Mouse (Mus musculus): ENCODE results near the gene Itgav. TPM values are rescaled to one million over a fixed set of nuclear protein-coding genes. Genes with fewer than 3 reads are reported as not detected.

Gene Itgav
- total and polyA plus RNA-seq, 3 experiments, result 6.5 to 7.2 TPM; not detected in 1

- Histone ChIP-seq H3K27ac (ENCODE audit: control insufficient read depth, low read depth, low read length) (no peak overlapping the region), H3K36me3 (ENCODE audit: control insufficient read depth in 1 of 2, insufficient read depth in 2 of 2, low read length in 2 of 2) (peaks cover 0 to 9% of the 10 kb centered on the region in 2 experiments; a peak in 3 of 4 replicates), H3K9me3 (replicated peaks; ENCODE audit: insufficient read depth, low read length) (no peaks in the 10 kb centered on the region), H3K27me3 (ENCODE audit: control insufficient read depth in 1 of 2, insufficient read depth in 2 of 2, low read length in 2 of 2) (no peaks in the 10 kb centered on the region), H3K79me2 (ENCODE audit: control insufficient read depth, insufficient read depth, low read length, poor library complexity) (no peaks in the 10 kb centered on the region), H3K4me3 (ENCODE audit: control insufficient read depth in 1 of 2, insufficient read depth in 1 of 2, low read depth in 2 of 2, low read length in 2 of 2) (no peak overlapping the region), H3K4me1 (ENCODE audit: control insufficient read depth in 1 of 2, insufficient read depth in 2 of 2, low read length in 2 of 2) (peaks cover 4 to 6% of the 10 kb centered on the region in 2 experiments), H3K9ac (ENCODE audit: control insufficient read depth, low read depth, low read length, poor library complexity, severe bottlenecking) (no peak overlapping the region)
- TF ChIP-seq ZKSCAN1 (IDR thresholded peaks at IDR 0.05; ENCODE audit: low read depth, low read length), result no peak
- TF ChIP-seq E2F4 (IDR thresholded peaks at IDR 0.05; ENCODE audit: borderline replicate concordance, low read depth, low read length), result no peak
- peak; percentile 44 for DNase-seq (ENCODE audit: low read depth, low spot score)
Measured at GRCm38 (mm10) chr2:83744276-83744952, 20.2 kb downstream of the Itgav start.

- peaks cover 4 to 6% of the 10 kb centered on the region in 2 experiments for H3K4me1 ChIP-seq (ENCODE audit: control insufficient read depth in 1 of 2, insufficient read depth in 2 of 2, low read length in 2 of 2)
- H3K36me3 ChIP-seq (ENCODE audit: control insufficient read depth in 1 of 2, insufficient read depth in 2 of 2, low read length in 2 of 2), result peaks cover 0 to 9% of the 10 kb centered on the region in 2 experiments; a peak in 3 of 4 replicates
- no peaks in the 10 kb centered on the region for H3K79me2 ChIP-seq (ENCODE audit: control insufficient read depth, insufficient read depth, low read length, poor library complexity)
- DNase-seq (ENCODE audit: low read depth, low spot score), result no peak
- H3K4me3 ChIP-seq (ENCODE audit: control insufficient read depth in 1 of 2, insufficient read depth in 1 of 2, low read depth in 2 of 2, low read length in 2 of 2), result no peak overlapping the region
- no peak overlapping the region for H3K27ac ChIP-seq (ENCODE audit: control insufficient read depth, low read depth, low read length)
- no peaks in the 10 kb centered on the region for H3K9me3 ChIP-seq (replicated peaks; ENCODE audit: insufficient read depth, low read length)
- TF ChIP-seq MYC (IDR thresholded peaks at IDR 0.05; ENCODE audit: low read depth, low read length), result no peak
- TF ChIP-seq CHD1 (IDR thresholded peaks at IDR 0.05; ENCODE audit: low read depth, low read length), result no peak
- no peak for TF ChIP-seq KAT2A (conservative IDR thresholded peaks at IDR 0.05; ENCODE audit: low read depth, low read length)
- no peak for TF ChIP-seq ZMIZ1 (IDR thresholded peaks at IDR 0.05; ENCODE audit: low read depth, low read length)
- TF ChIP-seq ZKSCAN1 (IDR thresholded peaks at IDR 0.05; ENCODE audit: low read depth, low read length), result no peak
- no peak for TF ChIP-seq E2F4 (IDR thresholded peaks at IDR 0.05; ENCODE audit: borderline replicate concordance, low read depth, low read length)
- TF ChIP-seq GATA1 (IDR thresholded peaks at IDR 0.05; ENCODE audit: low read depth, low read length), result no peak
- no peak for TF ChIP-seq TAL1 (IDR thresholded peaks at IDR 0.05; ENCODE audit: low read length)
- H3K9ac ChIP-seq (ENCODE audit: control insufficient read depth, low read depth, low read length, poor library complexity, severe bottlenecking), result no peak overlapping the region
- no peaks in the 10 kb centered on the region for H3K27me3 ChIP-seq (ENCODE audit: control insufficient read depth in 1 of 2, insufficient read depth in 2 of 2, low read length in 2 of 2)
Measured at GRCm38 (mm10) chr2:83745257-83745656, 21.1 kb downstream of the Itgav start.

GRCm38 (mm10) chr2:83748581-83749118, 24.5 kb downstream of the Itgav start:
- no peak overlapping the region for H3K9ac ChIP-seq (ENCODE audit: control insufficient read depth, low read depth, low read length, poor library complexity, severe bottlenecking)
- H3K4me3 ChIP-seq (ENCODE audit: control insufficient read depth in 1 of 2, insufficient read depth in 1 of 2, low read depth in 2 of 2, low read length in 2 of 2), result no peak overlapping the region
- no peaks in the 10 kb centered on the region for H3K9me3 ChIP-seq (replicated peaks; ENCODE audit: insufficient read depth, low read length)
- H3K79me2 ChIP-seq (ENCODE audit: control insufficient read depth, insufficient read depth, low read length, poor library complexity), result no peaks in the 10 kb centered on the region
- DNase-seq (ENCODE audit: low read depth, low spot score), result no peak
- H3K4me1 ChIP-seq (ENCODE audit: control insufficient read depth in 1 of 2, insufficient read depth in 2 of 2, low read length in 2 of 2), result no peaks in the 10 kb centered on the region; a peak in 1 of 4 replicates
- no peak overlapping the region for H3K27ac ChIP-seq (ENCODE audit: control insufficient read depth, low read depth, low read length)
- no peaks in the 10 kb centered on the region; a peak in 2 of 4 replicates for H3K36me3 ChIP-seq (ENCODE audit: control insufficient read depth in 1 of 2, insufficient read depth in 2 of 2, low read length in 2 of 2)
- no peaks in the 10 kb centered on the region for H3K27me3 ChIP-seq (ENCODE audit: control insufficient read depth in 1 of 2, insufficient read depth in 2 of 2, low read length in 2 of 2)
- TF ChIP-seq TCF12 (IDR thresholded peaks at IDR 0.05; ENCODE audit: low read depth, low read length), result no peak
- TF ChIP-seq BHLHE40 (IDR thresholded peaks at IDR 0.05; ENCODE audit: borderline replicate concordance, low read depth, low read length), result no peak
- no peak for TF ChIP-seq MAX (IDR thresholded peaks at IDR 0.05; ENCODE audit: low read length)
- TF ChIP-seq USF2 (IDR thresholded peaks at IDR 0.05; ENCODE audit: borderline replicate concordance in 1 of 2, insufficient read depth in 1 of 2, low read depth in 1 of 2, low read length in 2 of 2), result no peak
- TF ChIP-seq RCOR1 (IDR thresholded peaks at IDR 0.05; ENCODE audit: low read depth, low read length), result no peak
- no peak for TF ChIP-seq EP300 (IDR thresholded peaks at IDR 0.05; ENCODE audit: low read depth in 1 of 2, low read length in 2 of 2)
- TF ChIP-seq CTCF (IDR thresholded peaks at IDR 0.05 in 2 of 3, conservative IDR thresholded peaks at IDR 0.05 in 1 of 3; ENCODE audit: control insufficient read depth in 1 of 3, insufficient read depth in 1 of 3, low read depth in 2 of 3, low read length in 3 of 3, poor library complexity in 1 of 3, severe bottlenecking in 1 of 3), result no peak
- no peak for TF ChIP-seq TBP (IDR thresholded peaks at IDR 0.05; ENCODE audit: low read depth, low read length)
- no peak for TF ChIP-seq HCFC1 (IDR thresholded peaks at IDR 0.05; ENCODE audit: low read depth, low read length)
- no peak for TF ChIP-seq USF1 (IDR thresholded peaks at IDR 0.05; ENCODE audit: low read depth, low read length)
- no peak for TF ChIP-seq RAD21 (IDR thresholded peaks at IDR 0.05; ENCODE audit: low read depth, low read length)
- no peak for TF ChIP-seq ELF1 (IDR thresholded peaks at IDR 0.05; ENCODE audit: low read depth, low read length)
- no peak for TF ChIP-seq MAZ (IDR thresholded peaks at IDR 0.05; ENCODE audit: low read depth, low read length)
- no peak for TF ChIP-seq UBTF (IDR thresholded peaks at IDR 0.05; ENCODE audit: borderline replicate concordance, insufficient read depth, low read depth, low read length)
- TF ChIP-seq NELFE (IDR thresholded peaks at IDR 0.05; ENCODE audit: low read depth, low read length), result no peak
- TF ChIP-seq ETS1 (IDR thresholded peaks at IDR 0.05; ENCODE audit: low read depth, low read length), result no peak
- TF ChIP-seq SMC3 (IDR thresholded peaks at IDR 0.05; ENCODE audit: low read depth, low read length), result no peak
